Mouse (Mus musculus) layer of hippocampus, postnatal 36 days (tissue): ENCODE data around the gene Yeats4. TPM values are rescaled to one million over a fixed set of nuclear protein-coding genes. Genes with fewer than 3 reads are reported as not detected.
A peak's percentile ranks its signal among the peaks of the same experiment; 100 is the strongest.
"Not testable (repeated sequence)": the region's sequence is repeated elsewhere in the genome, so short reads cannot be mapped to it uniquely, and the experiment has no call there.

Source experiments
- DNase-seq, 2 experiments: peaks; one replicate each; pipeline ENCODE4 v3.0.0; 2022
- total RNA-seq, 2 experiments: library from RNA; stranded (reverse); gene quantifications; 2 replicates each; pipeline ENCODE4 v1.2.3; 2021

Gene Yeats4
- total RNA-seq: 10 to 100 TPM; 46.1 to 48.0 TPM

DNA sequence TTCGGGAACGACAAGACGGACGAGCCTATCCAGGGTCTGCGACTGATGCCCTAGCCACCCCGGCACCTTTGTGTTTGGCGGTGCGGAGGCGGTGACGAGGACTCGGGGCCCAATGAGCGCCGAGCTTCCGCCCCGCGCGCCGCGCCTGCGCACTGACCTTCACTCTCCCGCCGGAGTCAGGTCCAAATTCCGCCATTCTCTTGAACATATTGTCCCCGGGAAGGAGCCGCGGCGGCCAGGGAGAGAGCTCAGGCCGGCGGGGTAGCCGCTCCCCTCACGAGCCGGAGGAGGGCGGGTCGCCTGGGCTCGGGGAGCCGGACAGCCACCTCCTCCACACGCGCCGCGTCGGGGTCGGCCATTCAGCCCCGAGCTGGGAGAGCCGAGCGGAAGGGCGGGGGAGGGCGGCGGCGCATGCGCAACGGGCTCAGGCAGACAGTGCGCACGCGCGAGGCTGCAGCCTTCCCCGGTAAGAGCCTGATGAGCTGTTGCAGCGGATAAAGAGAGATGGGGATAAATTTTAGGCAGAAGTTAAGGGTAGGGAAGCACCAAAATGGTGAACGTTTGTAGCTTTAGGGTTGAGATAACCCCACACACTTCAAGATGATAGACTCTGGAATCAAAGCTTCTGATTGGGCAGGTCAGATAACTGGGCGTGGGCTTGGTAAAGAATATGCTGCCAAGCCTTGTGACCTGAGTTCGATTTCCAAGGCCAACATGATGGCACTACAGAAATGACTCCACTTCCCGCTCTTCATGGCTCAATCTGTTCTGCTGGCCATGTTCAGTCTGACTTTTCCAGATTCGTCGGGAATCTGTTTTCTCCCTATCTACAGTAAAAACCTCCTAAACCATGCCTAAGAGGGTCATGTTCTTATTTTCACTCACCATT lies at the start of gene Yeats4:
Gene Yeats4, minus strand, starts transcription at position 406 of the 889 bp plus-strand sequence.
- DNase-seq: peak; percentile 96 to 97

DNA sequence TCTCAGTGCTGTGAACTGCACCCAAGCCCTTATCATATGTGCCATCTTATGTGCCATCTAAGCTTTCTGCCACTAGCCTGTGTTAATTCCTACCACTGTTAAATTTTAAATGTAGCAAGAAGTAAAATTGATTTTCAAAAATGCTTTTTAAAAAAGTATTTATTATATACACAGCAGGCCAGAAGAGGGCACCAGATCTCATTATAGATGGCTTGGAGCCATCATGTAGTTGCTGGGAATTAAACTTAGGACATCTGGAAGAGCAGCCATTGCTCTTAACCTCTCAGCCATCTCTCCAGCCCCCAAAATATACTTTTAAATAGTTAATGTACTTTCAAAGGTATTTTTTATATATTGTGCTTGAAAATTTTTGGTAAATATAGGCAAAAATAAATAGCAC lies 47.7 kb upstream of the Yeats4 start:
- no peak for DNase-seq

DNA sequence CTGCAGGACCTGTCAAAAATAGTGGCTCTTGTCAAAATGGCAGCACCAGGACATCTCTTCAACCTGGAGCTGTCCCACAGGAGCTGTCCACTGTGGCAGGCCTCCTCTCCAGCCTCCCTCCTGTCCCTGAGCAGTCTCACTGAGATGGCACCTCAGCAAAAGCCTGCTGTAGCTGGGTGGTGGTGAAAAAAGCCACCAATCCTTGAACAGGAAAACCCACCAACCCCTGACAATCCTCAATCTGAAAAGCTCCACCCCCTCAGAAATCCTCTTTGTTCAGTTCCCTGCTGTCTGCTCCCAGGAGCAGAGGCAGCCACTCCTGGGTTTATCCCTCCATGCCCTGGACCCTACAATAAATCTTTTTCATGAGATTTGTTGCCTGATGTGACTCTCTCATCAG lies 35.6 kb upstream of the Yeats4 start:
- no peak for DNase-seq

DNA sequence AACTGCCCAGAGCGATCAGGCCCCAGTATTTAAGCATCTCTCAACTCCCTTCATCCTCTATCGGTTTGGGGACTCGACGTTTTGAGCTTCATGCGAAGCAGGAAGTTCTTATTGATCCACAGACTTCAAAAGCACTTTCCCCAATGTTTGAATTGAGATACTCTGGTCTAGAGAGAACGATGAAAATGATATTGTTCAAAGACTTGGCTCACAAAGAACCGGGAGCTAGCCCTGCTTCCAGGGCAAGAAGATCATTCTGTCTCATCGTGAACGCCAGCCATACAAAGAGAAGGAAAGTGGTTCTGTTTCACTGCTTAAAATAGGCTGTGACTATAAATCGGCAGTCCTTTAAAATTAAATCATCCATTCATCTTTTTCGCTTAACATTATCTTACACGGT lies 14.3 kb upstream of the Yeats4 start, which contains the start of gene 9530003J23Rik:
Gene 9530003J23Rik, minus strand, starts transcription at position 101 of the 400 bp plus-strand sequence.
- DNase-seq: no peak

DNA sequence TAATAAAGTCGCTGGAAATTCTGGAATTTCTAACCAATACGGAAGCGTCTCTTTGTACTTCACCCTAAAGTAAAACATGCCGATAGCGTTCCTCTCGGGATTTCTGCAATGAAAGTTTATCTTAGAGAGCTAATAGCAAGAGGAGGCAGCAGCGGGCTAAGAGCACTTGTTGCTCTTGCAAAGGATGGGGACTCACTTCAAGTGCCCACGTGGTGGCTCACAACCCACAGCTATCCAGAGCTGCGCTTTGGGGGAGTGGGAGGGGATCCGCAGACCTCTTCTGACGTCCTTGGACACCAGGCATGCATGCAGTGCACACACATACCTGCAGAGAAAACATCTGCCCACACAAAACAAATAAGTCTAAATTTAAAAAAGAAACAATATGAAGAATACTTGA lies 11.6 kb upstream of the Yeats4 start:
- DNase-seq: no peak

DNA sequence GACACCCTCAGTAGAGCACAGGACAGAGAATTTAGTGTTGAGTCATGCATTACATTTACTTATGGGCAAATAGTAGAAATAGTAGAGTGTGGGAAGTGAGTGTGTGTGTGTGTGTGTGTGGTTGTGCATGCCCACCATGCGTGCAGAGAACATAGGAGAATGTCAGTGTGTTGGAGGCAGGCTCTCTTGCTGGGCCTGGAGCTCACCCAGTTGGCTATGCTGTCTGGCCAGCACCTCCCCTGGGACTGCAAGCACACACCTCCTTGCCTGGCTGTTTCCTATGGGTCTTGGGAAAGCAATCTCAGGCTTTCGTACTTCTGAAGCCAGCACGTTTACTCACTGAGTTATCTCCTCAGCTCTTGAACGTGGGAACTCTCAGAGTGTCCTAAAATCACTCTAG lies 10.5 kb upstream of the Yeats4 start:
- no peak for DNase-seq

DNA sequence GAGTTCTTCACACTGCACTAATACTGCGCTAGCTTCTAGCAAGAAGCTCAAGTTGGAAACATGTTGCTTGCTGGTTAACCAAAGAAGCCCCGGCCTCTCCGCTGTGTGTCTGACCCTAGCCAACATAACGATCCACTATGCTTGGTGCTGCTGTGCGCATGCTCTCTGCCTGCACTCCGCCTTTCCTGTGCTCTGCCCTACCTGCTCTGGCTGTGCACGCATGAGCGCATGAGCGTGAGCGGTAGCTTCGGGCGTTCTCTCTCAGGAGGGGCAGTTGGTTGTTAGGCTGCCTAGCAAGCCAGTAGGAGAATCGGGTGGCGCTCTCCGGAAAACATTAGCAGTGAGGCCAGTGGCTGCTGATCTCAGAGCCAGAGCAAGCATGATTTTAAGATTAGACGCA lies 5.5 kb upstream of the Yeats4 start:
- no peak for DNase-seq

DNA sequence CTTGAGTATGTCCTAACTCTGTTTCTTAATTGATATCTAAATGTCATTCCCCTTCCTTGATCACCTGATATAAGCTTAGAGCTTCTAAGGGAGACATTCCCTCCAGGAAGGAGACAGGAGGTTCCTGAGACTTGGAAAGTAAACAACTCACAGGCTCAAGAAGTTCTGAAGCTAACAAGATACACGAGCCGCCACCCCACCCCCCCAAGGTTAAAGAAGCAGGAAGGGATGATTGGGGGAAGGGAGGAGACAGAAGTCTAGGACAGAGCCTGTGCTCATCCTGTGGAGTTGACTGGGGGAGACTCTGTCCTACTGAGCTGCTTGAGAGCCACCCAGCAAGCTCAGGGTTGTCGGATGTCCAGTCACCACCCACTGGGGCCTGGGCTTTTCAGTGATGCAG lies 1.7 kb upstream of the Yeats4 start:
- no peak for DNase-seq

DNA sequence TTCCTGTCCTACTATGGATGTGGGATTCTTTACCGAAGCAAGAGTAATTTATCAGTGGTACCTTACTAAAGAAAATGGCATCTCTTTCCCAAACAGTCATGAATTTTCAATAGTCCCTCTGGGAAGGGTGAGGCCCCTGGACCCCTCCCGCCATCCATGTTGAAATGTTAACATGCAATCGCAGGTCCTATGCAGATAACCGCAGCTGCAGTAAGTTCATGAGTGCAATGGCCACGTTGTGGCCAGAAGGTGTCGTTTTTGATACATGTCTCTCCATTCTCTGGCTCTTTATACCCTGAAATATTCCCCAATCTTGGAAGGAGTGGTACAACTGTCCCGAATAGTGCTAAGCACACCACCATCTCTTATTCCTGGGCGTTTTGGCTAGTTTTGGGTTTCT lies 787 bp upstream of the Yeats4 start:
- no peak for DNase-seq

DNA sequence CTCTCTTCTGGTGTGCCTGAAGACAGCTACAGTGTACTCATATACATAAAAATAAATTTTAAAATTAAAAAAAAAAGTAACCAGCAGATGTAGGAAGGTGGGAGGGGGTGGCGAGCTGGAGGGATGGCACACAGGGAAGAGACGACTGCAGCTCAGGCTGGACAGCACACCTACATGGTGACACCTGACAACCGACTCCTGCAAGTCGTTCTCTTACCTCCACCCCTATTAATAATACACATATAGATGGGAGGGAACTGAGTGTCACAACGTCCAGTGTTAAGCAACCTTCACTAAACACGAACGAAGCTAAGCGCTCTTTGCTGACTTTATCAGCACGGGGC lies 577 bp downstream of the Yeats4 start:
- no peak for DNase-seq

DNA sequence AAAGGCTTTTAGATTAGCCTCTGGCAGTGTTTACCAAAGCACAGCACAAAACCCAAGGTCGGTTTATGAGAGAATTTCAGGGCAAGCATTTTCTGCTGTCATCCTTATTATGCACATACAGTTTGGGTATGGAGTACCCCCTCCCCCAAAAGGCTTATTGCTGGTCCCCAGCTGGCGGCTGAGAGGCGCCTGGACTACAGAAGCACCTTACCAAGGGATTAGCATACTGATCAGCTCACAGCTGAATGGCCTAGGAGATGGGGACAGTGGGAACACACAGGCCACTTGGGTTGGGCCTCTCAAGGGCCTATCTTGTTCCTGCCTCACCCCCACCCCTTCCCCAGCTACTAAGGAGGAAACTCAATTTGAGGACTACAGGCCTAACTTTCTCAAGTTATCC lies 1.5 kb downstream of the Yeats4 start:
- no peak for DNase-seq

DNA sequence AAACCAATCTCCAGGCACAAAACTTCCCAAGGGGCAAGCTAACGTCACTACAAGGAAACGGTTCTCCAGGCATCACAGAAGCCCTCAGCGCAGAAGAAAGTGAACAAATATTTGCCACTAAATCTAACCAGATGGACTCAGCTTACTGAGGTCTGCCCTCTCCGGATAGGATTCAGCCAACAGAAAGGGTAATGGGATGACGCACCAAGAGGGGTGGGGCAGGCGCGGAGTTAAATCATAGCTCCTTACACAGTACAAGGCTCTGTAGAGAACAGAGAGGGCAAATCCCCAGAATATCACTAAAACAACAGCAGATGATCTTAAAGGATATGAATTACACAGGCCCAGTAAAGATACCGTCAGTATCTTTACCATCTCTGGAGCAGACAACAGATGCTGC lies 6.0 kb downstream of the Yeats4 start:
- DNase-seq: no peak

DNA sequence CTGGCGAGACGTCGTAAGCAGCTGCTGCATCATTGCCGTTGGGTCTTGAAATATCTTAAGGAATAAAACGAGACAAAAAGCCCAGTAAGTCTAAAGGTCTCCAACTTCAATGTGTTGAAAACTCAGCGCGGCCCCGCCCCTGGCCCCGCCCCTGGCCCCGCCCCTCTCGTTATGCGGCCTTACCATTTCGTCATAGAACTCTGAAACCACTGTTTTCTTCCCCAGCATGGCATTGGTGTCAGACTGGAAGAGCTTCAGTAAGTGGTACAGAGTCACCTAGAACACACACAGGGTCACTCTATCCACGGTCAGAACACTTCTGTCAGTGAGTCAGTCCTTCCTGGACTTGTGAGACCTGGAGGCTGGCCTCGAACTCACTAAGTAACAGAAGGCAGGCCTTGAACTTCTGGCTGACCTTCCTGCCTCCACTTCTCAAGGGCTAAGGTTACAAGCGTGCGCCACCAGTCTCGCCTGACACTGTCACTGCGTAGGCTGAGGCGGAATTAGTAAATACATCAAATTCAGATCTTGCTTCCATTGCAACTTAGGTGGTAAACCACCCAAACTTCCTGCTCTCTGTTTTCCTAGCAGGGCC lies 7.0 kb downstream of the Yeats4 start:
- DNase-seq: no peak

DNA sequence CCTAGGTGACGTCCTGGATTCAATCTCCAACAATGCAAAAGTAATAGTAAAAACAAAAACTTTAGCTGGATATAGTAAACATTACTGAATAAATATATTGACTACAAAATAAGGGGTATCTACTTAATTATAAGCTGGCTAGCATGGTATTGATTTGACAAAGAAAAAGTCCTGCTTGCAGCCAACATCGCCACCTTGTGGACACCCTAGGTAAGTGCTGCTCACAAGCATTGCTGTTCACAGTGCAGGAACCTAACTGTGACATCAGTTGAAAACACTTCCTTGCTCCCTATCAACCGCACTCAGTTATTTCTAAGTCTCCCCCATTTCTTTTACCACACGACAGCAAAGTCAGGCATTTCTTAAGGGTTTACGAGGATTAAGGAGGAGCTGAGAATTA lies 7.5 kb downstream of the Yeats4 start:
- peak in 1 of 2 experiments; percentile 26 for DNase-seq

DNA sequence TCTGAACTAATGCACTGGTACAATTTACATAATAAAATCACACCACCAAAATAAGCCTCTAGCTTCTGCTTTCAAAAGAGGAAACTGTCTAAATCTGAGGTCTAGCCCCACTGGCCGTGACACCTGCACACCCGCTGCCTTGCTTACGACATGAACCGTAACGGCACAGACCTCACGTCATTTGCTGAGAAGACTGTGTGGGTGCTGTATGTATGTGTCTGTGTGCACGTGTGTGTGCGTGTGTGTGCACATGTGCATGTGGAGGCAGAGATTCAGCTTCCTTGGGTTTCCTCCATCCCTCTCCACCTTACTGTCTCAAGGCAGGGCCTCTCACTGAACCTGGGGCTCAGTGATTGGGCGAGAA lies 8.2 kb downstream of the Yeats4 start:
- DNase-seq: no peak

DNA sequence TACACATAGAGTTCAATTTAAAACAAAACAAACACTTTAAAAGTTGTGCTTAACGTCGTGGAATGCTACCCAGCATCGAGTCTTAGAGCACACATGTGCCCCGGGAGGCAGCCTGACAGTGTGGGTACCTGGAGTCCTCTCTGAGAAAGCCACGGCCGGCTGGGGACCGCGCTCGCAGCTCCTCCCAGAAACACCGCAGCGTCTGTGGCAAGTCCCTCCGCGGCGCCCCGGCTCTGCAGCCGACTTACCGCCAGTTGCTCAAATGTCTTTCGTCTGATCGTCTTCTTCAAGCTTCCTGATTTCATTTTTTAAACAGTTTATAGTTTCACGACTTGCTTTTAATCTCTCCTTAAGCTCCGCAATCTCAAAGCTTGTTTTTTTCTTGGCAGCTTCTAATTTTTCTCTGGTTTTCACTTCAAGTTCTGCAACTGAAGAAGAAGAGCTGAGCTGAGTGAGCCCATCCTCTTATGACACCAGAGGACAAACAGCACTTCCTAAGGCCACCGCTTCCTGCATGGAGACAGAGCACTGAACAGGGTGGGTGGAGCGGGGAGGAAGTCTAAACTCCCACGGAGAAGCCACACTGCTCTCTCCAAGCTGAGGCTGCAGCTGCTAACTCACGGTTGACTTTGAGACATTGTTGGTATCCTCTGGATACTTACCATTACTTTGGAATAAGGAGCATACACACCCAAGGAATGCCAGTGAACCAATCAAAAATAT lies 8.7 kb downstream of the Yeats4 start:
- no peak for DNase-seq

DNA sequence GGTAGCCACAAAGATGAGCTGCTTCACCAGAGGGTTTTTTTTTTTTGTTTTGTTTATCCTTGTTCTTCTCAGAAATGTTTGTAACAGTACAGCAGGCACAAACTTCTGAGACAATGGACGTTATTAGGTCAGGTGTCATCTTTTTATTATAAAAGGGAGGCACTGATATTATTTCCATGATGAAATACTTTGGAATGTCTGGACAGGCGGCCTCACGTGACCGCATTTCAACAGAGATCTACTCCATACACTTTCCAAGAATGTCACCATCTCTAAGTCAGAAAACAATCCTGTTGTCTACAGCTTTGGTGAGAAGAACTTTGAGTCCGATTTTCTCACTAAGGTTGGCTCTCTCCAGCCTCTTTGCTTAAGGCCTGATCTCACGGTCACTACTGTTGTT lies 13.3 kb downstream of the Yeats4 start:
- no peak for DNase-seq

DNA sequence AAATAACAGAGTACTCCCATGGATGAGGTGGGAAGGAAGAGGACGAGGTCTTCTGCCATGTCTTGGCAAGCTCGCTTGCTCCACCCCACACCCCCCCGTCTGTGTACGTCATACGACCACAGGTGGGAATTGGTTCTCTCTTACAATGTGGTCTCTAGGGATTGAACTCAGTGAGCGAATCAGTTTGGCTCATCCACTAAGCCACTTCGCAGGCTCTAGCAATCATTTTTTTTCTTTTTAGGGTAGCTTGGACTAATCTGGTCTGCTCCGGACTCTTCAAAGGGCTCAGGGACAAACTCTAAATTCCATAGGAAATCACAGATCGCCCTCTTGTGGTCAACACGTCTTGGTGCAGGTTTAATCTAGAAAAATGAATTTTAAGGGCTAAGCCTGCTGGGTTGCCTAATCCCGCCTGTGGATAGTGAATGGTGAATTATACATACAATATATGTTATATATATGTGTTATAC lies 14.8 kb downstream of the Yeats4 start:
- peak in 1 of 2 experiments; percentile 12 for DNase-seq

DNA sequence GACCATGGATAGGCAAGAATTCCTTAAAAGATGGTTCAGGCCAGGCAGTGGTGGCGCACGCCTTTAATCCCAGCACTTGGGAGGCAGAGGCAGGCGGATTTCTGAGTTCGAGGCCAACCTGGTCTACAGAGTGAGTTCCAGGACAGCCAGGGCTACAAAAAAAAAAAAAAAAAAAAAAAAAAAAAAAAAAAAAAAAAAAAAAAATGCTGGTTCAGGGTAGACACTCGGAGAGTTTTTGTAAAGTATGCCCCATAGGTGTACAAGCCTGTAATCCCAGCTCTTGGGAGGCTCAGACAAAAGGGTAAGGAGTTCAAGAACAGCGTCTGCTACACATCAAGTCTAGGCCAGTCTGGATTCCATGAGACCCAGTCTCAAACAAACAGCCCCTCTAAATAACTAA lies 15.5 kb downstream of the Yeats4 start:
- DNase-seq: not testable (repeated sequence)

DNA sequence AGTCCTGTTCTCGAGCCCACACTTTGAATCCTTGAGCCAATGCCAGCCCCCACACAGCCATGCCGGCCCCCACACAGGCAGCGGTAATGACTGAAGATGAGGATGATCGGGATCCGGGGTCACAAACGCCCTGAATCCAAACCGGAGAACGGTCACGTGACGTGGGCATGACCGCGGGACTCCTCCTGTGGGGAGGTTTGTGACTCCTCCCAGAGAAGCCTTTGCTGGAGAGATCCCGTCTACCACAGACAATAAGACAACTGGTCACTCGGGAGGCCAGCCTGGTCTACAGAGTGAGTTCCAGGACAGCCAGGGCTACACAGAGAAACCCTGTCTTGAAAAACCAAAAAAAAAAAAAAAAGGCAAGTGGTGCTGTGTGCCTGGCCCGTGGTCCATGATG lies 16.1 kb downstream of the Yeats4 start:
- DNase-seq: no peak

DNA sequence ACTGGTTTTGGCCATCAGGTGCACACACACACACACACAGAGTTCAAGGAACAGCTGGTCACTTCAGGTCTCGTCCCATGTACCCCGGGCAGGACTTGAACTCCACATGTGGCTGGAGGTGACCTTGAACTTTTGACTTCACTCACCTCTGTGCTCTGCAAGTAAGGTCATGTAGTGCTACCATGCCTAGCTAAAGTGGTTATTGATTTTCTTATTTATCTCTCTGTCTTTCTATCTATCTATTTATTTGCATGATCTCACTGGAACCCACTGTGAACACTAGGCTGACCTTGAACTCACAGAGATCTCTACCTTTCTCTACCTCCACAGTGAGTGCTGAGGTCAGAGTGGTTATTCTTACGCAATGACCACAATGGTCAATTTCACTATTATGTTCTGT lies 18.2 kb downstream of the Yeats4 start:
- no peak for DNase-seq

DNA sequence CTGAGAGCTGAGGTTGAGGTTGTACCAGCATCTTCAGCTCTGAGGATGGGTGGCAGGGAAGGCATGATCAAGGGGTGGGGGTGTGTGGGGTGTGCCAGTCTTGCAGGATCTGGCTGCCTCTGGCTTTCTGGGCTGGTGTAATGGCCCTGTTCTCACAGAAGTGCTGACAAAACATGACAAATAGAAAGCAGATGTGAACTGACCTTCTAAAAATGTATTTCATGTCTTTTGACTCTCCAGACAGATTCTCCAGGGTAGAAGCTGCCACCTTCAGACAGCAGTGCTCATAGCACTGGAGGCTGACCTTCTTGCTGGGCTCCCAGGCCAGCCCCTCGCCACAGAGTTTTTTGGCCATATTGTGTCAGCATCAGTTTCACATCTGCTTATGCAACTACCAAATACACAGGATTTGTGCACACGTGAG lies 20.7 kb downstream of the Yeats4 start:
- no peak for DNase-seq

DNA sequence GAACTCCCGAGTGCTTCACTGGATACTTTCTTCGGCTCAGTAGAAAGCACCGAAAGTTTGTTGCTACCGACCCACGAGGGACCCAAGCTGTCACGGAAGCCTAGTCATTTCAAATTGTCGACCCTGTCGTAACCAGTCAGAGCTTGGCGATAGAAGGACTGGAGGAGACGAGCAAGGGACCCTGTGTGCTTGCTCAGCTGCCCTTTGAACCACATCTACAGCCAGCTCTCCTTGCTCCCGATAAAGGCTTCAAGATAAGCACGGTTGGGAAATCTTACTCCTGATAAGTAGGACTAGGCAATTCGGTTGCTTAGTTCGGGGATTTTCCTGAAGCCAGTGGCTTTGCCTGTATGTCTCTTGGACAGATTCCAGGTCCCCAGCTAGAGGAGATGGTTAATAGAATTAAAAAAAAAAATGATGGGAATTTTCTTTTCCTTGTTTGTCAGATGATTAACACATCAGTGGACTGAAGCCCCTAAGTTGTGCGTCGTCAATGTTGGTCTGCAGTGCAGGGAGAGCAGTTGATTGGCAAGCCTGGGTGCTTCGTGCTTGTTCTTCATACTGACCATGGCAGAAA lies 21.2 kb downstream of the Yeats4 start:
- no peak for DNase-seq
